Mouse (Mus musculus) myocyte (in vitro differentiated cells): Measurements from ENCODE around the gene Kcne3.

Experiments
- CEBPB ChIP-seq: IDR thresholded peaks from 2 replicates; pipeline ENCODE4 v1.6.1; 2011; ENCODE audit warnings: mild to moderate bottlenecking, moderate library complexity; ENCODE audit not compliant: poor library complexity, insufficient read depth, severe bottlenecking
- MAX ChIP-seq: IDR thresholded peaks from one replicate; pipeline ENCODE4 v1.6.1; 2011; ENCODE audit warnings: low read depth, mild to moderate bottlenecking, control low read depth
- POLR2A ChIP-seq: IDR thresholded peaks from one replicate; pipeline ENCODE4 v1.6.1; 2011; ENCODE audit warnings: low read depth, mild to moderate bottlenecking, control low read depth, moderate library complexity; ENCODE audit not compliant: insufficient read length
- POLR2AphosphoS2 ChIP-seq: IDR thresholded peaks from one replicate; pipeline ENCODE4 v1.6.1; 2011; ENCODE audit warnings: low read depth, control low read depth; ENCODE audit not compliant: insufficient read length
- REST ChIP-seq: IDR thresholded peaks from one replicate; pipeline ENCODE4 v1.6.1; 2011; ENCODE audit warnings: mild to moderate bottlenecking, control low read depth, moderate library complexity; ENCODE audit not compliant: insufficient read depth, insufficient read length
- USF1 ChIP-seq: IDR thresholded peaks from one replicate; pipeline ENCODE4 v1.6.1; 2011; ENCODE audit warnings: low read depth, mild to moderate bottlenecking, control low read depth, moderate library complexity

DNA sequence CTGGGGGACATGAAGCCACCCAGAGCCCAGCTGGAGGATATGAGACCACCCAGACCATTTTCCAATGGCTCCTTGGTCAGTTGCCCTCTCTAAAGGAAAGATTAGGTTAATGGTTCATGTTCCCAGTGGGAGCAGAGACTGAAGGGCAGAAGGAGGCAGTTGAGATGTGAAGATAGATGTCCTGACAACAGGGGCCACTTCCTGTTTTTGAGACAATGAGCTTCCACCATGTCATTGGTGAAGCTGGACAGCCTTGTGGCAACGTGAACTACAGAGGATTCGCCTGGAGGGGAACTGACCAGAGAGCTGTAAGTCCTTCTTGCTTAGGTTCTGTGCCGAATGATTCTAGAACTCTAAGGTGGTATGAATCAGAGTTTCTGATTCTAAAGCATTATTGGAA is at the start of gene Kcne3:
- no peak for TF ChIP-seq POLR2A
- TF ChIP-seq POLR2AphosphoS2: no peak
- no peak for TF ChIP-seq REST
- TF ChIP-seq USF1: no peak
- no peak for TF ChIP-seq CEBPB
- no peak for TF ChIP-seq MAX
